Mouse (Mus musculus): ENCODE measurements around the gene Duox2. TPM values are rescaled to one million over a fixed set of nuclear protein-coding genes. Genes with fewer than 3 reads are reported as not detected.

Duox2 gene
- polyA plus RNA-seq, 1 experiment from 2014 or later, result not detected

DNA sequence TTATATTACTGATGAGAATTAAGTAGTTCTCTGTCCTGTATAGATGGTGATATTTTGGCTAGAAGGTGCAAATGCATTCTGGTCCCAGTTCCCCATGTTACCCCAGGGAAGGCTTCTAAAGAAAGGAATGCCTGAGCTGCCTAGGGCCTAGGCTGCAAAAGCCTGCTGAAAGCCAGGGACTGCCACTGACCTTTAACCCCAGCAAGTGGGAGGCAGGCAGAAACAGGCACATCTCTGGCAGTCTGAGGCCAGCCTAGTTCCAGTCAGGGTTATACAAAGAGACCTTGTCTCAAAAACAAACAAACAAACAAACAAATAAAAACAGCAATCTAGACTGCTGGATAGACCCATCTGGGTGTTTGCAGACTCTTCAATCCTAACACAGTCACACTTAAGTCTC, 57.5 kb downstream of the Duox2 start:
- ATAC-seq (replicated peaks; ENCODE audit: low FRiP score), result no peak
- Histone ChIP-seq H3K9ac (ENCODE audit: low read depth, low read length) (no peak overlapping the region), H3K27ac (ENCODE audit: low read depth, low read length) (peak overlapping the region; percentile 30; the same call in 1 of the 2 replicates), H3K4me3 (ENCODE audit: low read depth, low read length) (no peak overlapping the region), H3K4me1 (replicated peaks; ENCODE audit: control insufficient read depth, insufficient read depth, low read length) (peaks cover 25% of the 10 kb centered on the region), H3K27me3 (replicated peaks; ENCODE audit: control insufficient read depth, insufficient read depth, low read length) (no peaks in the 10 kb centered on the region), H3K9me3 (ENCODE audit: control insufficient read depth, low read length) (no peaks in the 10 kb centered on the region), H3K36me3 (ENCODE audit: control insufficient read depth, insufficient read depth, low read length) (no peaks in the 10 kb centered on the region), H3K4me2 (no peak overlapping the region)
- no peak for DNase-seq (ENCODE audit: low spot score)

DNA sequence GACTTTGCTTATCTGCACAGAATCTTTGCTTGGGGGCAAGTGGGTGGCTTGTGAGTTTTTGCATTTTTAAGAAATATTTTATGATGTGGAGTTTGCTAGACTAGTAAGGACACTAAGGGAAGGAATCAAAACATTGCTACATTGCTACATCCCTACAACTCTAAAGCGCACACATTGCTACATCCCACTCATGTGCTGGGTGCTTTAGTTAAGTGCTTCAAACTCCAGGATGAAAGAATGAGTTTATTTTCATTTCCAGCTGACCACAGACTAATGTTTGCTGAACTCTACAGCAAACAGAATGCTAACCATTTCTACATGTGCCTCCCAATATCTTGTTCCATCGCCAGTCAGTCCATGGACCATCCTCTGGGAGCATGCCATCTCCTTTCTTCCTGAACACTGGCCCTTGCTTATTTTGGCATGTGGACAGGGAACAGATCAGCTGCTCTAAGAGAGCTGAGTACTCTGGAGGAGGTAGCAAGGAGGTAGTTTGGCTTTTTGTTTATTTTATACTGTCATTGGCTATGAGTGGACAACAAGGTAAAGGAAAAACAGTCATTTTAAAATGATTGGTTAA, 60.3 kb downstream of the Duox2 start:
- Histone ChIP-seq H3K4me3 (ENCODE audit: low read depth, low read length) (no peak overlapping the region), H3K27ac (ENCODE audit: low read depth, low read length) (no peak overlapping the region), H3K27me3 (replicated peaks; ENCODE audit: control insufficient read depth, insufficient read depth, low read length) (no peaks in the 10 kb centered on the region), H3K36me3 (ENCODE audit: control insufficient read depth, insufficient read depth, low read length) (no peaks in the 10 kb centered on the region), H3K4me1 (replicated peaks; ENCODE audit: control insufficient read depth, insufficient read depth, low read length) (peaks cover 20% of the 10 kb centered on the region), H3K4me2 (no peak overlapping the region), H3K9ac (ENCODE audit: low read depth, low read length) (no peak overlapping the region), H3K9me3 (ENCODE audit: control insufficient read depth, low read length) (no peaks in the 10 kb centered on the region)
- 88% methylated on average over 2 of the region's 2 CpGs for WGBS
- ATAC-seq (replicated peaks; ENCODE audit: low FRiP score), result no peak
- DNase-seq (ENCODE audit: low spot score), result no peak

DNA sequence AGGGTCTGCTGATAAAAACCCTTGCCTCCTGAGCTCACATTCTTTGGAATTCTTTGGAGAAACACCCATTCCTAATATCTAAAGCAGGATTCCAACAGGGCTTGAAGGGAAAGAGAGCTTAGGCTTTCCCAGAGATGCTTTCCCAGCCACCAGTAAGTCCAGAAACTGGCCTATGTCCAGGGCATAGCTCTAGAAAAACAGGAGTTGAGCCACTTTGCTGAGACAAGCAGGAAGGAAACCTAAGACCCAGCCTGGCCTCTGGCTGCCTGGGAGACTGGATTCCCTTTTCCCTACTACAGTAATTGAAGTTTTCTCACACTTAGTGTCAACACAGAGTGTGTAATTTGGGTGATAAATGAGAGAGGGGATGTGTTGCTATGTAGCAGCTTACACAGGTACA, 61.9 kb downstream of the Duox2 start:
- H3K36me3 ChIP-seq (ENCODE audit: control insufficient read depth, insufficient read depth, low read length), result no peaks in the 10 kb centered on the region
- H3K4me1 ChIP-seq (replicated peaks; ENCODE audit: control insufficient read depth, insufficient read depth, low read length), result peaks cover 20% of the 10 kb centered on the region
- peak overlapping the region; percentile 89 for H3K4me2 ChIP-seq

DNA sequence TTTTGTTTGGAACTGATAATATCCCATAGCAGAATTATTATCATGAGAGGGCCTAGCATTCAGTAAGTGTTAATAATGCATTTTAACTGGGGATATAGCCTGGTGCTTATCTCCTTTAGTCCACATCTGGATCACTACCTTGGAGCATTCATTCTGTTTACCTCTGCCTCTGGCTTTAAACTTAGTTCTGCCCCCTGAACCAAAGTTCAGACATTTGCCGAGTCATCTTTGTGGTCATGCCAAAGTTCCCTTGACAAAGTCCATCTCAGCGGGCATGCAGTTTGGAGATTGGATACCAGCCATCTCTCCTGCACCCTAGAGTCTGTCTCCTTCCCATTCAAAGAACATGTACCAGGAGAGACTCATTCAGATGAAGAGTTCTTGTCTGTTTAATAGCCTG, 62.8 kb downstream of the Duox2 start:
- 46% methylated on average over 2 of the region's 2 CpGs for WGBS
- Histone ChIP-seq H3K4me2 (peak overlapping the region; percentile 89), H3K36me3 (ENCODE audit: control insufficient read depth, insufficient read depth, low read length) (no peaks in the 10 kb centered on the region), H3K4me3 (ENCODE audit: low read depth, low read length) (peak overlapping the region; percentile 75), H3K27me3 (replicated peaks; ENCODE audit: control insufficient read depth, insufficient read depth, low read length) (no peaks in the 10 kb centered on the region), H3K9me3 (ENCODE audit: control insufficient read depth, low read length) (no peaks in the 10 kb centered on the region), H3K27ac (ENCODE audit: low read depth, low read length) (peak overlapping the region; percentile 87), H3K4me1 (replicated peaks; ENCODE audit: control insufficient read depth, insufficient read depth, low read length) (peaks cover 14% of the 10 kb centered on the region), H3K9ac (ENCODE audit: low read depth, low read length) (peak overlapping the region; percentile 85)
- no peak for ATAC-seq (replicated peaks; ENCODE audit: low FRiP score)
- no peak for DNase-seq (ENCODE audit: low spot score)

More for the DNA sequence above, 61.9 kb downstream of the Duox2 start:
- Histone ChIP-seq H3K9ac (ENCODE audit: low read depth, low read length) (peak overlapping the region; percentile 39; the same call in 1 of the 2 replicates), H3K9me3 (ENCODE audit: control insufficient read depth, low read length) (no peaks in the 10 kb centered on the region), H3K27me3 (replicated peaks; ENCODE audit: control insufficient read depth, insufficient read depth, low read length) (no peaks in the 10 kb centered on the region), H3K27ac (ENCODE audit: low read depth, low read length) (no peak overlapping the region), H3K4me3 (ENCODE audit: low read depth, low read length) (no peak overlapping the region)
- ATAC-seq (replicated peaks; ENCODE audit: low FRiP score) (no peak), DNase-seq (ENCODE audit: low spot score) (no peak)

DNA sequence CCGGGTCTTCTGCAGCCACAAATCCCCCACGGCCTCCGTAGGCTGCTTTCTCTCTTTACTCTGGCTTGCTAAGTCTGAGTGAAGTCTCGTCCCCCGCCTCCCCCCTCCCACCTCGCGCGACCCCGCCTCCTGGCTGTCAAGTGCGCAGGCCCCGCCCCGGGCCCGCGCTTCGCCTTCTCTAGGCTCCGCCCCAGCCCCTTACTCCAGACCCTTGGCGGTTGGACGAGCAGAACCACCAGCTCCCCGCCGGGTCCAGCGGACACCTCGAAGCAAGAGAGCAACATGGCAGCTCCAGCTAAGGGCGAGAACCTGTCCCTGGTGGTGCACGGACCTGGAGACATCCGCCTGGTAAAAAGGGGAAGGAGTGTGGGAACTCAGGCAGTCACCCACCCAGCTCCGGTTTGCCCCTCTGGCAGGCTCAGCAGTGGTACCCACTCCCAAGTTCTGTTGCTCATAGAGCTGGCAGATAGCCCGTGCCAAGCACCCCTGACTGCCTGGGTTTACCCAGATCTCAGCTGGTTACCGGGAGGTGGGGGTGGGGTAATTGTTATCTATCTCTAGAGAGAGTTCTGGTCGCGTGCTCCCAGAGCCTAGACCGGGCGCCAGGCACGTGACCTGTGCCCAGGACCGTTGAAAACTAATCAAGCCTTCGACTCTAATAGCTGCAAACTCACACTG, 63.5 kb downstream of the Duox2 start, which contains the start of gene Sord:
Gene Sord, plus strand, starts transcription at position 139 of the 678 bp plus-strand sequence.
- Histone ChIP-seq H3K9me3 (ENCODE audit: control insufficient read depth, low read length) (no peaks in the 10 kb centered on the region), H3K4me3 (ENCODE audit: low read depth, low read length) (peak within 1 kb of the TSS; percentile 75), H3K36me3 (ENCODE audit: control insufficient read depth, insufficient read depth, low read length) (no peaks in the 10 kb centered on the region), H3K9ac (ENCODE audit: low read depth, low read length) (peak within 1 kb of the TSS; percentile 85), H3K27ac (ENCODE audit: low read depth, low read length) (peak within 1 kb of the TSS; percentile 87), H3K4me1 (replicated peaks; ENCODE audit: control insufficient read depth, insufficient read depth, low read length) (peaks cover 14% of the 10 kb centered on the region), H3K4me2 (peak within 1 kb of the TSS; percentile 89), H3K27me3 (replicated peaks; ENCODE audit: control insufficient read depth, insufficient read depth, low read length) (no peaks in the 10 kb centered on the region)
- ATAC-seq (replicated peaks; ENCODE audit: low FRiP score) (peak; percentile 92), DNase-seq (ENCODE audit: low spot score) (peak; percentile 90)
- 1% methylated on average over 35 of the region's 35 CpGs for WGBS

DNA sequence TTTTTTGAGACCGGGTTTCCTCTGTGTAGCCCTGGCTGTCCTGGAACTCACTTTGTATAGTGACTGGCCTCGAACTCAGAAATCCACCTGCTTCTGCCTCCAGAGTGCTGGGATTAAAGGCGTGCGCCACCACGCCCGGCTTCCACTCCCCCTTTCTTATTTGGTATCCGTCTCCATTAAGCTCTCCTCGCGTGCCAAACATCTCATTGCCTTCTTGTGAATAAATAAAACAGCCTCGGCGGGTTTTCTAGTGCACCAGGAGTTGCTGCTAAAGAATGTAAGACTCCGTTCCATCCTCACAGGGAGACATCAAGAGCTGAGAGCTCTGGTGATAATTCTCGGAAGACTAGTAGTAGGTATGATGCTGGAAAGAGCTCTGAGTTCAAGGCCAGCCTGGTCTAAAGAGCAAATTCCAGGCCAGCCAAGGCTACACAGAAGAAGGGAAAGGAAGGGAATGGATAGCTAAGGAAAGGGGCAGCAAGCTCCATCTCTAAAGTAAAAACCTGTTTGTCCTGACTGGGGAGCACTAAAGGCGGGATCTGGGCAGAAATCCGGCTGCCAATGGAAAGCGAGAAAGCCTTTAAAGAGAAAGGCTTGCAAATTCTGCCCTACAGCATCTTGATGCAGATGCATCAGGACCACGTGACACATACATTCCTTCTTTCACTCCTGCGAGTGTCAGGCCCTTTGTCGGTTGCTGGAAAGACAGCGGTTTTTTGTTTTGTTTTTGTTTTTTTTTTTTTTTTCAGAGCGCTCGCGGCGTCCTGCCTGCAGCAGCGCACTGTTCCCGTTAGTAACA, 64.3 kb downstream of the Duox2 start:
- peak overlapping the region; percentile 85 for H3K9ac ChIP-seq (ENCODE audit: low read depth, low read length)
- peak; percentile 23 for ATAC-seq (replicated peaks; ENCODE audit: low FRiP score)
- no peaks in the 10 kb centered on the region for H3K36me3 ChIP-seq (ENCODE audit: control insufficient read depth, insufficient read depth, low read length)
- 9% methylated on average over 26 of the region's 26 CpGs for WGBS
- peak overlapping the region; percentile 75 for H3K4me3 ChIP-seq (ENCODE audit: low read depth, low read length)
- peak overlapping the region; percentile 87 for H3K27ac ChIP-seq (ENCODE audit: low read depth, low read length)
- H3K9me3 ChIP-seq (ENCODE audit: control insufficient read depth, low read length), result no peaks in the 10 kb centered on the region
- peak overlapping the region; percentile 89 for H3K4me2 ChIP-seq
- peak; percentile 47 for DNase-seq (ENCODE audit: low spot score)
- H3K4me1 ChIP-seq (replicated peaks; ENCODE audit: control insufficient read depth, insufficient read depth, low read length), result peaks cover 11% of the 10 kb centered on the region
- no peaks in the 10 kb centered on the region for H3K27me3 ChIP-seq (replicated peaks; ENCODE audit: control insufficient read depth, insufficient read depth, low read length)

DNA sequence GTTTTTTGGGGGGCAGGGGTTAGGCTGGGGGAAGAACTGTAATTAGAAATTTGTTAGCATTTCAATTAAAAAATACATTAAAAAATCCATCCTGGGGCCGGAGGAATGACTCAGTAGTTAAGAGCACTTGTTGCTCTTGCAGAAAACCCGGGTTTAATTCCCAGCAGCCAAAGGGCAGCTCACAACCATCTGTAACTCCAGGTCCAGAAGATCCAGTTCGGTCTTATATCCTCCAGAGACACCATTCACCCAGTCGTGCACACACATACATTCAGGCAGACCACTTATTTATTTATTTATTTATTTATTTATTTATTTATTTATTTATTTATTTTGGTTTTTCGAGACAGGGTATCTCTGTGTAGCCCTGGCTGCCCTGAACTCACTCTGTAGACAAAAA, 64.9 kb downstream of the Duox2 start:
- peak overlapping the region; percentile 89 for H3K4me2 ChIP-seq
- 50% methylated on average over 5 of the region's 5 CpGs for WGBS
- ATAC-seq (replicated peaks; ENCODE audit: low FRiP score) (0 out of 2 replicates have a peak, but pooled peaks have one; percentile 0), DNase-seq (ENCODE audit: low spot score) (no peak)
- no peak overlapping the region for H3K9ac ChIP-seq (ENCODE audit: low read depth, low read length)
- no peaks in the 10 kb centered on the region for H3K27me3 ChIP-seq (replicated peaks; ENCODE audit: control insufficient read depth, insufficient read depth, low read length)
- H3K27ac ChIP-seq (ENCODE audit: low read depth, low read length), result no peak overlapping the region
- no peaks in the 10 kb centered on the region for H3K9me3 ChIP-seq (ENCODE audit: control insufficient read depth, low read length)
- no peaks in the 10 kb centered on the region for H3K36me3 ChIP-seq (ENCODE audit: control insufficient read depth, insufficient read depth, low read length)
- peaks cover 11% of the 10 kb centered on the region for H3K4me1 ChIP-seq (replicated peaks; ENCODE audit: control insufficient read depth, insufficient read depth, low read length)
- H3K4me3 ChIP-seq (ENCODE audit: low read depth, low read length), result no peak overlapping the region; the same call in 1 of the 2 replicates

DNA sequence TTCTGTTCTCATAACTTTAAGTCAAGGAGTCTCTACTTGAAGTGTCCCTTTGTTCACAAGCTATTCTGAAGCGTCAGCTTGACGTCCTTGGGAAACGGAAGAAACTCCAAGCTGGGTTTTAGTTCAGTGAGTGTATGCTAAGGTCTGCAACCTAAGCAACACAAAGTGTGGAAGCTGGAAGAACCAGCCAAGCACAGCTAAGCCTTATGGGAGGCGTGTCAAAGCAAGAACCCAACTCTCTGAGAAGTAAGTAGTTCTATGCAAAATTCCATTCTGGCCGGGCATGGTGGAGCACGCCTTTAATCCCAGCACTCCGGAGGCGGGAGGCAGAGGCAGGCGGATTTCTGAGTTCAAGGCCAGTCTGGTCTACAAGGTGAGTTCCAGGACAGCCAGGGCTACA, 66.6 kb downstream of the Duox2 start:
- Histone ChIP-seq H3K27ac (ENCODE audit: low read depth, low read length) (no peak overlapping the region), H3K4me1 (replicated peaks; ENCODE audit: control insufficient read depth, insufficient read depth, low read length) (peaks cover 9% of the 10 kb centered on the region), H3K27me3 (replicated peaks; ENCODE audit: control insufficient read depth, insufficient read depth, low read length) (no peaks in the 10 kb centered on the region), H3K9me3 (ENCODE audit: control insufficient read depth, low read length) (no peaks in the 10 kb centered on the region), H3K36me3 (ENCODE audit: control insufficient read depth, insufficient read depth, low read length) (no peaks in the 10 kb centered on the region), H3K4me2 (no peak overlapping the region), H3K4me3 (ENCODE audit: low read depth, low read length) (no peak overlapping the region), H3K9ac (ENCODE audit: low read depth, low read length) (no peak overlapping the region)
- no peak for DNase-seq (ENCODE audit: low spot score)
- ATAC-seq (replicated peaks; ENCODE audit: low FRiP score), result no peak
- 89% methylated on average over 9 of the region's 9 CpGs for WGBS

Data from liver, embryonic 11.5 days (tissue).